Mouse (Mus musculus): ENCODE measurements around the gene Rhbg. TPM values are rescaled to one million over a fixed set of nuclear protein-coding genes. Genes with fewer than 3 reads are reported as not detected.
"Not testable (repeated sequence)": the region's sequence is repeated elsewhere in the genome, so short reads cannot be mapped to it uniquely, and the experiment has no call there.

Rhbg gene
- polyA plus RNA-seq (2016; fragmentation: Nextera tagmentation; extraction: Ambion mirVana) = 0.37 and 0.38 TPM in 2 replicates

DNA sequence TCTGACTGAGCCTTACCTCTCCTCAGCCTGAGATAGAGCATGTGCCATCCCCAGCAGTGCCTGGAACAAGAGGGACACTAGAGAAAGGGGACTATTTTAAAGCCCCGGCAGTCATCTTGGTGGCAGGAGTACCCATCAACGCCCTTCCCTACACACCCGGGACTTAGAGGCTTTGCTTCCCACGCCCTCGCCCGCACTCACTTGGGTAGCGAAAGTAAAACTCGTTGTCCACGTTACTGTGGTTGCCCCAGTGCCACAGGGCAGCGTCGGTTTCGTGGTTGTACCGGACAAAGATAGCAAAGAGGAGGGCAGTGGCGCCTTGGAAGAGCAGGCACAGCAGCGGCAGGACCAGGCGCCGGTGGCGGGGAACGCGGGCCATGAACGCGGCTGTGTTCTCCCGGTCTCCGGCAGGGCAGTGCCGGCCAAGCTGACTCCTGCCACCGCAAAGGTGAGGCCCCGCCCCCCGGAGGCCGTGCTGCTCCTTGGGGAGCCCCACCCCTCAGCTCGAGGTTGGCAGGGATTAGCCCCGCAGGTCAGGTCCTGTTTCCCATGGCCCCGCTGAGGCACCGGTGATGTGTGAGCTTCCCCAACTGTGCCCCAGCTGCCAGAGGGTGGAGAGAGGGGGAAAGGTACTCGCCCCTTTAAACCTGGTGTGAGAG lies at the start of gene Rhbg:
TSS of gene Rhbg (minus strand) at position 442 of the 659 bp plus-strand sequence.
- peak within 1 kb of the TSS; percentile 54 for H3K4me3 ChIP-seq
- H3K4me1 ChIP-seq = peaks cover 17% of the 10 kb centered on the region
- WGBS = 2% methylated on average over 34 of the region's 34 CpGs
- no peaks in the 10 kb centered on the region for H3K9me3 ChIP-seq
- no peaks in the 10 kb centered on the region for H3K36me3 ChIP-seq (replicated peaks)
- no peak for DNase-seq (ENCODE audit: extremely low spot score, low spot score)
- H3K27ac ChIP-seq = peak within 1 kb of the TSS; percentile 74
- peaks cover 64% of the 10 kb centered on the region for H3K27me3 ChIP-seq (ENCODE audit: poor library complexity, severe bottlenecking)

DNA sequence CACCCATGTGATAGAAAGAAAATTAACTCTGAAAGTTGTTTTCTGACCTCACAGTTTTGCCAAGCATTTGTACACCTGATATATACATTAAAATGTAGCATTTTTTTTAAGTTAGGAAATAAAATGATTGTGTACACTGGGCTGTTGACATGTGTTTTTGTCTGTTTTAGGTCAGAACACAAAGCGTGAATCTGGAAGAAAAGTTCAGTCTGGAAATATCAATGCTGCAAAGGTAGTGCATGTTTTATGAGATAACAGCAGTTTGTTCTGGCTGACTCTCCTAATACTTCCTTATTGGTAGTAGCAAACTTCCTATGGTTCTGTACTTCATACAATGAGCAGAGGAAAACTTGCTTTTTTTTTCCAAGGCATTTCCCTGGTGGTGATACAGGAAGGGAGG lies 44.7 kb upstream of the Rhbg start:
- Histone ChIP-seq H3K27ac (no peak overlapping the region), H3K4me3 (peak overlapping the region; percentile 84; the same call in 1 of the 2 replicates), H3K27me3 (ENCODE audit: poor library complexity, severe bottlenecking) (no peaks in the 10 kb centered on the region), H3K9me3 (no peaks in the 10 kb centered on the region), H3K4me1 (peaks cover 28% of the 10 kb centered on the region), H3K36me3 (replicated peaks) (peaks cover 60% of the 10 kb centered on the region)
- WGBS = 89% methylated on average over 1 of the region's 1 CpGs
- DNase-seq (ENCODE audit: extremely low spot score, low spot score) = no peak

DNA sequence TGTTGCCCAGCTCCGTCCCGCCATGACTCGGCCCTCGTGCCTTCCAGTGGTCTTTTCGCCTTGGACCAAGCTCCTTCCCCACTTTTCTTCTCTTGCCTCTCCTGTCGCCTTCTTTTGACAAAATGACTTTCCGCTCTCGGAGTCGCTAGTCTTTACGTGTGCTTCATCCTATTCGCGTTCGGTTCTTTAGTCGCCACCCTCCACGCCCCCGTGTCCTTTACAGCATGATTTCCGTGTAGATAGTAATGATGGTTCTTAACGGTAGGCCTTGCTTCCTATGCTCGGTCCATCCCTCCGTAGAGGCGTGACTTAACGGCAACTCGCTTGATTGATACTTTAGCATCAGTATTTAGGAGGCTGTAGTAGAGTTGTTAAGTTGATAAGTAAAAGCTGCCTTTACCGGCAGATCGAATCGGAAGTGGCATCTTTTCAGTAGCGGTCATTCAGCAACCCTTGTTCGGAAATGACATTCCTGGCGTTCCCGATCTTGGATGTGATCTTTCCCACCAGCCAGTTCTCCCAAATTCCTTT lies 42.9 kb upstream of the Rhbg start:
- WGBS = under 1% methylated on average over 30 of the region's 30 CpGs
- Histone ChIP-seq H3K4me3 (peak overlapping the region; percentile 84), H3K36me3 (replicated peaks) (peaks cover 42% of the 10 kb centered on the region), H3K27ac (peak overlapping the region; percentile 96), H3K9me3 (no peaks in the 10 kb centered on the region), H3K4me1 (peaks cover 28% of the 10 kb centered on the region), H3K27me3 (ENCODE audit: poor library complexity, severe bottlenecking) (no peaks in the 10 kb centered on the region)
- DNase-seq (ENCODE audit: extremely low spot score, low spot score) = no peak

DNA sequence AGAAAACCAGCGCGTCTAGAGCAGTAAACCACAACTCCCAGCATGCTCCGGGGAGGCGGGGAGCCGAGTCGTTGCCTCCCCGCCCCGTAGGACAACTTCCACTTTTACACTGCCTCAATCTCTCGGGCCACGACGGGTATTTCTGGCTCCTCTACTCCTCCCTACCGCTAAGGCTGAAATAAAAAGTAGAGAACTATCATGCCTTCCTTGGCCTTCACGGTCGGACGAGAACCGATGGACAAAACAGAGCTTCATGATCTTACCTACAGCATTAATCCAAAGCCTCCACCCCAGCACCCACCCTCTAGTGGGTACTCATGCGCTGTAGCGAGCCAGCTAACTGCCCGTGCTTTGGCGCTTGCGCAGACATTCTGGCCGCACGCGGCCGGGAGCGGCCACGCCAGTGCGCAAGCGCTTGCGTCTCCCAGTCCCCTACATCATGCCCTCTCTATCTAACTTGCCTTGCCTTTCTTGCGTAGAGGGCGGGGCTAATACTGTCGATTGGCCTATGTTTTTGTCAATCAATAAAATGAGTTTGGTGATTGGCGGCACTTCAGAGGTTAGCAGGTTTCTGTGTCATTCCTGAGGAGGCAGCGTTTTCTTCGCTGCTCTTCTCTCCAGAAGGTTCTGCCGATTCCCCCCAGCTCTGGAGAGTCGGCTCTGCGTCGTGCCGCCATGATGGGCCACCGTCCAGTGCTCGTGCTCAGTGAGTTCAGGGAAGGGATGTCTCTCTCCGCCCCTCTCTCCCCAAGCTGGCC lies 42.2 kb upstream of the Rhbg start, which contains the start of the genes Tsacc and Cct3:
TSS of gene Tsacc (minus strand) at position 439 of the 758 bp plus-strand sequence.
TSS of gene Cct3 (plus strand) at position 556 of the 758 bp plus-strand sequence.
- H3K4me1 ChIP-seq = peaks cover 28% of the 10 kb centered on the region
- WGBS = under 1% methylated on average over 44 of the region's 44 CpGs
- peak within 1 kb of the TSS; percentile 96 for H3K27ac ChIP-seq
- H3K36me3 ChIP-seq (replicated peaks) = peaks cover 36% of the 10 kb centered on the region
- H3K9me3 ChIP-seq = no peaks in the 10 kb centered on the region
- peak within 1 kb of the TSS; percentile 84 for H3K4me3 ChIP-seq
- peak; percentile 95 for DNase-seq (ENCODE audit: extremely low spot score, low spot score)
- no peaks in the 10 kb centered on the region for H3K27me3 ChIP-seq (ENCODE audit: poor library complexity, severe bottlenecking)

DNA sequence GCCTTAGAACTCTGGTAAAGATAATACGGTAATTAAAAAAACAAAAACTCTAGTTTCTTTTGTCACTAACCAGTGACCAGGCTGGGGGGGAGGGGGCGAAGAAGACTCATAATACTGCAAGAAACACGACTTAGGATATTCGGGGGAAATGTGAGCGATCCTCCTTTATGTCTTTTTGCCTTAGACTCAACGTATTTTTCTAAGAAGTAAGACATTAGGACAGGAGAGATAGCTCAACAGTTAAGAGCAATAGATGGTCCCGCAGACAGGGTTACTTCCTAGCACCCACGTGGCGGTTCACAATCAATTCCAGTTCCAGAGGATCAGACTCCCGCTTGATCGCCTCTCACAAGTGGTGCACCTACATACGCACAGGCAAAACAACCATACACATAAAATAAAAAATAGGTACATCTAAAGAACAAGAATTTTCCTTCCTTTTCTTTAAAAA lies 41.6 kb upstream of the Rhbg start:
- Histone ChIP-seq H3K4me1 (peaks cover 28% of the 10 kb centered on the region), H3K4me3 (peak overlapping the region; percentile 84), H3K36me3 (replicated peaks) (peaks cover 30% of the 10 kb centered on the region), H3K9me3 (no peaks in the 10 kb centered on the region), H3K27ac (peak overlapping the region; percentile 96), H3K27me3 (ENCODE audit: poor library complexity, severe bottlenecking) (no peaks in the 10 kb centered on the region)
- 1% methylated on average over 12 of the region's 12 CpGs for WGBS
- no peak for DNase-seq (ENCODE audit: extremely low spot score, low spot score)

DNA sequence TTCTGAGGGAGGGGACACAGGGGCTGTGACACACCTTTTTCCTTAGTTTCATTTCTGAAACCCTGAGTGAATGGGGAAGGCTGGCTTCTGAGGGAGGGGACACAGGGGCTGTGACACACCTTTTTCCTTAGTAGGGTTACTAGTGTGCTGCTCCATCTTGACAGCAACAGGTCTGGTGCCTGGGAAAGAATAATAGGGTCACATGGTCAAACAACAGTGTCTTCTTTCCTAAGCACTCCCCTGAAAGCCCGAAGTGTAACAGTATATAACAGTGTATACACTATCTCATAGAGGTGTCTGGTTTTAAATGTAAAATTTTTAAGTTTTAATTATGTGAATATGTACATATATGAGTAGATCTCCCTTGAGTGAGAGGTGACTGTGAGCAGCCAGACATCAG lies 40.8 kb upstream of the Rhbg start:
- WGBS = 78% methylated on average over 1 of the region's 1 CpGs
- not testable (repeated sequence) for DNase-seq (ENCODE audit: extremely low spot score, low spot score)

DNA sequence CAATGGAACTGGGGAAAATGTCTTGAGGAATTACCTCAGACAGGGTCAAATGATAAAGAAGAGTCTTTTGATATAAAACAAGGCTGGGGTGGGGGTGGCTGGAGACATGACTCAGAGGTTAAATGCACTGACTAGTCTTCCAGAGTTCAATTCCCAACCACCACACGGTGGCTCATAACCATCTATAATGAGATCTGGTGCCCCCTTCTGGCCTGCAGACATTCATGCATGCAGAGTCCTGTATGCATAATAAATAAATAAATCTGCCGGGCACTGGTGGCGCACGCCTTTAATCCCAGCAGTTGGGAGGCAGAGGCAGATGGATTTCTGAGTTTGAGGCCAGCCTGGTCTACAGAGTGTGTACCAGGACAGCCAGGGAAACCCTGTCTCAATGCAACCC lies 37.5 kb upstream of the Rhbg start:
- peaks cover 13% of the 10 kb centered on the region for H3K4me1 ChIP-seq
- H3K27me3 ChIP-seq (ENCODE audit: poor library complexity, severe bottlenecking) = no peaks in the 10 kb centered on the region
- 65% methylated on average over 4 of the region's 4 CpGs for WGBS
- H3K9me3 ChIP-seq = no peaks in the 10 kb centered on the region
- H3K36me3 ChIP-seq (replicated peaks) = no peaks in the 10 kb centered on the region
- H3K4me3 ChIP-seq = no peak overlapping the region
- no peak for DNase-seq (ENCODE audit: extremely low spot score, low spot score)
- no peak overlapping the region for H3K27ac ChIP-seq

More for the DNA sequence above, 40.8 kb upstream of the Rhbg start:
- H3K4me1 ChIP-seq = peaks cover 28% of the 10 kb centered on the region
- H3K27me3 ChIP-seq (ENCODE audit: poor library complexity, severe bottlenecking); H3K9me3 ChIP-seq: not testable (repeated sequence)
- H3K36me3 ChIP-seq (replicated peaks) = peaks cover 21% of the 10 kb centered on the region
- H3K4me3 ChIP-seq = peak overlapping the region; percentile 84
- peak overlapping the region; percentile 96 for H3K27ac ChIP-seq

DNA sequence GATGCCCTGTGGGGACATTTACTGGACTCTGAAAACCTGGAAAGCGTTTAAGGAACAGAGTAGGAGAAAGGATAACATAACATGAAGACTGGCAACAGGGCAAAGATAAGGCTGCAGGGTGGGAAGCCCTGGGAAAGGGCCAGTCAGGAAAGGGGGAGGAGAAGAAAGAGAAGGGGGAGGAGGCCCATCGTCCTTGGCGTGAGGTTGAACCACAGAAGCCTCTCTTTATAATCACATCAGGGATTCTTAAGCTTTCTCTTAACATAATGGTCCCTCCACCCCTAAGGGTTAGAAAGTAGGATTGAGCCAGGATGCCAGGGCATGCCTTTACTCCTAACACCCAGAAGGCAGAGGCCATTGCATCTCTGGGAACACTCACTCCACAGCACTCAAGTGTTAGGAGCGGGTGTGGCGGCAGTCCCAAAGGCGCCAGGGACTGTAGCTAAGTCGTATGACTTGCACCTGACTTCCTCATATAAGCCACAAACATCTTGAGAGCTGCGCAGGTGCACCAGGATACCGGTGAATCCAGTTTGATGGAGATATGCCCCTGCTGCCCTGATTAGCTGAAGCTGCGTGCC lies 33.7 kb upstream of the Rhbg start:
- 85% methylated on average over 9 of the region's 10 CpGs for WGBS
- H3K36me3 ChIP-seq (replicated peaks); H3K4me1 ChIP-seq; H3K27ac ChIP-seq; H3K27me3 ChIP-seq (ENCODE audit: poor library complexity, severe bottlenecking); H3K9me3 ChIP-seq; DNase-seq (ENCODE audit: extremely low spot score, low spot score); H3K4me3 ChIP-seq: not testable (repeated sequence)

DNA sequence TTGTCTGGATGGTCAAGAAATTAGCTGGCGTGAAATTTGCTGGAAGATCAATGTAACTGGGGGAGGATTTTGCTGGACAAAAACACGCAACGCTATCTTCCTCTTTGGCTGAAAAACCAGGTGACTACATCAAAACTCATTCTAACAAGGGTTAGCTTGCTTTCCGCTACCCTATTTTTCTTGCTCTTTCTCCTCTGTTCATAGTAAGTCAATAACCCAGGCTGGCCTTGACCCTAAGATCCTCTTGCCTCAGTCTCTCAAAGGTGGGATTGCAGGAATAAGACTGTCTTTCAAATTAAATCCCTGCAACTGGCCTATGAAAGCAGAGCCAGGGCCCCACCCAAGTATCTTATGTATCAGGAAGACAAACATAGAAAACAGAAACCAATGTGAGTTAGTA lies 32.6 kb upstream of the Rhbg start, which contains the start of gene Gm38392:
TSS of gene Gm38392 (minus strand) at position 101 of the 400 bp plus-strand sequence.
- Histone ChIP-seq H3K27ac (no peak within 1 kb of the TSS), H3K36me3 (replicated peaks) (0 out of 2 replicates have a peak, but pooled peaks cover 7% of the 10 kb centered on the region), H3K27me3 (ENCODE audit: poor library complexity, severe bottlenecking) (no peaks in the 10 kb centered on the region), H3K4me3 (no peak within 1 kb of the TSS), H3K9me3 (no peaks in the 10 kb centered on the region), H3K4me1 (peaks cover 4% of the 10 kb centered on the region; the same call in 1 of the 2 replicates)
- DNase-seq (ENCODE audit: extremely low spot score, low spot score) = no peak
- 95% methylated on average over 4 of the region's 4 CpGs for WGBS

DNA sequence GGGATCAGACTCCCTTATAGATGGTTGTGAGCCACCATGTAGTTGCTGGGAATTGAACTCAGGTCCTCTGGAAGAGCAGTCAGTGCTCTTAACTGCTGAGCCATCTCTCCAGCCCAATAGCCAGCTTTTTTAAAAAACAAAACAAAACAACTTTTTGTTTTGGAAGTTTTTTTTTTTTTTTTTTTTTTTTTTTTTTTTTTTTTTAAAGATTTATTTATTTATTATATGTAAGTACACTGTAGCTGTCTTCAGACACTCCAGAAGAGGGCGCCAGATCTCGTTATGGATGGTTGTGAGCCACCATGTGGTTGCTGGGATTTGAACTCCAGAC lies 31.0 kb upstream of the Rhbg start:
- not testable (repeated sequence) for H3K9me3 ChIP-seq; H3K27me3 ChIP-seq (ENCODE audit: poor library complexity, severe bottlenecking); H3K4me3 ChIP-seq; H3K4me1 ChIP-seq; DNase-seq (ENCODE audit: extremely low spot score, low spot score); H3K36me3 ChIP-seq (replicated peaks); H3K27ac ChIP-seq
- WGBS = 100% methylated on average over 2 of the region's 2 CpGs

DNA sequence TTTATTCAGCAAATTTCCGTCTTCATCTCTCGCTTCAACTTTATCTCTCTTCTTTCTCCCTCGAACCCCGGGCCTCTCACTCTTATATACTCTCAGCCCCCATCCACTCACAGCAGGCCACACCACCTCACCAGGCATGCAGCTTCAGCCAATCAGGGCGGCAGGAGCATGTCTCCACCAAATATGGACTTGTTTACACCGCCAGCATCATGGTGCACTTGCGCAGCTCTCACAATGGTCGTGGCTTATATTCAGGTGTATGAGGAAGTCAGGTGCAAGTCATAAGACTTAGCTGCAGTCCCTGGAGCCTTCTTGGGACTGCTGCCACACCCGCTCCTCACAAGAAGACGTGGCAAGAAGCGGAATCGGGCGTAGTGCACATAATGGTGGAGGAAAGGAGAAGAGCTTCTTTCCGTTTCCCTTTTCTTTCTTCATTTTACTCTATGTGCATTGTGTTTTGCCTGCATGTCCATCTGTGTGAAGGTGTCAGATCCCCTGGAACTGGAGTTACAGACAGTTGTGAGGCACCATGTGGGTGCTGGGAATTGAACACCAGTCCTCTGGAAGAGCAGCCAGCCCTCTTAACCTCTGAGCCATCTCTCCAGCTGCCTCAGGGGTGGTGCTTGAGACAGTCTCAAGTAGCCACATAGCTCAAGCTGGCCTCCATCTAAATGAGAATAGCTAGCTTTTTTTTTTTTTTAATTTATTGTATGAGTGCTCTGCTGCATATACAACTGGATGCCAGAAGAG lies 30.5 kb upstream of the Rhbg start:
- not testable (repeated sequence) for H3K4me3 ChIP-seq; H3K36me3 ChIP-seq (replicated peaks); DNase-seq (ENCODE audit: extremely low spot score, low spot score); H3K9me3 ChIP-seq; H3K4me1 ChIP-seq; H3K27ac ChIP-seq; H3K27me3 ChIP-seq (ENCODE audit: poor library complexity, severe bottlenecking)
- WGBS = 96% methylated on average over 14 of the region's 14 CpGs

Measured in forebrain, embryonic 10.5 days (tissue).